Mouse (Mus musculus) thymus, adult 2 months (tissue): Measurements from ENCODE around the gene Col25a1.

ENCODE experiments used
- CTCF ChIP-seq: fragments of 200-500 bp; IDR thresholded peaks from 2 replicates; pipeline ENCODE4 v1.5.1; 2012; ENCODE audit warnings: mild to moderate bottlenecking, control low read depth, low read length, moderate library complexity, borderline replicate concordance; ENCODE audit not compliant: control insufficient read depth, poor library complexity, insufficient read depth; ENCODE audit errors: extremely low read depth
- POLR2A ChIP-seq: fragments of 200-500 bp; IDR thresholded peaks from 2 replicates; pipeline ENCODE4 v1.6.1; 2012; ENCODE audit warnings: mild to moderate bottlenecking, low read length, control low read depth, moderate library complexity; ENCODE audit not compliant: control insufficient read depth, poor library complexity, insufficient read depth; ENCODE audit errors: extremely low read depth

DNA sequence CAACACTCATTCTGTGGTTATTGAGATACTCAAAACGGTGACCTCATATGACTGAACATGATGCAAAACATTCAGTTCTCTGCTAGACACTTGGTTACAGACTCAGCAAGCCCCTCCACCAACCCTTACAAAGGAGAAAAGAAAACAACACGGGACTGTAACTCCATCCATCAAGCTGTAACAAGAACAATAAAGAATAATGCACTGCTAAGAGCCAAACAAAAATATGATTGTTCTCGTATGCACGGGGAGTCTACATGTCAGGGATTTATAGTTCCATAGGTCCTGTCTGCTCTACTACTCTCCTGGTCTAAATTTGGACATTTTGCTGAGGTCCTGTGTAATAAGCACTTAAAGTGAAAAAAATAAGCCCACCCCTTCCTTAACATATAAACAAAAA lies 29.6 kb downstream of the Col25a1 start:
- TF ChIP-seq CTCF (no peak), POLR2A (no peak)
